Mouse (Mus musculus) hindbrain, embryonic 11.5 days (tissue): ENCODE measurements around the gene E4f1. TPM values are rescaled to one million over a fixed set of nuclear protein-coding genes. Genes with fewer than 3 reads are reported as not detected.
A peak's percentile ranks its signal among the peaks of the same experiment; 100 is the strongest.

Experiments used
- ATAC-seq: fragments of 200-750 bp; cut with Nextera tagmentation; 2 replicates; pipeline ENCODE4 v1.8.0; 2017; ENCODE audit warnings: mild to moderate bottlenecking, moderate TSS enrichment, moderate library complexity; ENCODE audit not compliant: low FRiP score
- DNase-seq: peaks from one replicate; pipeline ENCODE4 v3.0.0-alpha.2; 2015; ENCODE audit warnings: low spot score
- H3K27ac ChIP-seq: fragments of 300-500 bp; sonication (generic); 2 replicates; pipeline ENCODE4 v1.5.1; 2014; ENCODE audit warnings: mild to moderate bottlenecking, low read depth, low read length
- H3K27me3 ChIP-seq: fragments of 300-500 bp; sonication (generic); 2 replicates; pipeline ENCODE4 v1.6.1; 2014; ENCODE audit warnings: mild to moderate bottlenecking, low read length, moderate library complexity, mixed read lengths; ENCODE audit not compliant: control insufficient read depth, insufficient read depth
- H3K36me3 ChIP-seq: fragments of 300-500 bp; sonication (generic); 2 replicates; pipeline ENCODE4 v1.6.1; 2014; ENCODE audit warnings: mild to moderate bottlenecking, low read length, moderate library complexity, mixed read lengths; ENCODE audit not compliant: control insufficient read depth, insufficient read depth
- H3K4me1 ChIP-seq: fragments of 300-500 bp; sonication (generic); replicated peaks from 2 replicates; pipeline ENCODE4 v1.6.1; 2014; ENCODE audit warnings: low read length, mixed read lengths; ENCODE audit not compliant: control insufficient read depth, insufficient read depth
- H3K4me2 ChIP-seq: fragments of 300-500 bp; sonication (generic); replicated peaks from 2 replicates; pipeline ENCODE4 v1.6.1; 2014; ENCODE audit warnings: mild to moderate bottlenecking, low read depth, low read length
- H3K4me3 ChIP-seq: fragments of 300-500 bp; sonication (generic); 2 replicates; pipeline ENCODE4 v1.5.1; 2014; ENCODE audit warnings: low read depth, low read length
- H3K9ac ChIP-seq: fragments of 300-500 bp; sonication (generic); 2 replicates; pipeline ENCODE4 v1.6.1; 2014; ENCODE audit warnings: low read depth, low read length
- H3K9me3 ChIP-seq: fragments of 300-500 bp; sonication (generic); 2 replicates; pipeline ENCODE4 v1.6.1; 2016; ENCODE audit warnings: low read length; ENCODE audit not compliant: control insufficient read depth
- WGBS: fragments of 180-500 bp; shearing (Covaris S2); extraction: QIAGEN DNeasy Blood & Tissue Kit; methylation state at CpG from one replicate; pipeline ENCODE4 v1.1.7; 2014; 5-methylcytosine and 5-hydroxymethylcytosine counted together
- polyA plus RNA-seq: library from polyadenylated mRNA; unstranded; fragments of >200 nt; fragmentation: Nextera tagmentation; extraction: Ambion mirVana; gene quantifications from 2 replicates; pipeline ENCODE4 v1.2.1, GENCODE M21; 2014

The E4f1 gene
- 17.5 and 19.9 TPM in 2 replicates for polyA plus RNA-seq

DNA sequence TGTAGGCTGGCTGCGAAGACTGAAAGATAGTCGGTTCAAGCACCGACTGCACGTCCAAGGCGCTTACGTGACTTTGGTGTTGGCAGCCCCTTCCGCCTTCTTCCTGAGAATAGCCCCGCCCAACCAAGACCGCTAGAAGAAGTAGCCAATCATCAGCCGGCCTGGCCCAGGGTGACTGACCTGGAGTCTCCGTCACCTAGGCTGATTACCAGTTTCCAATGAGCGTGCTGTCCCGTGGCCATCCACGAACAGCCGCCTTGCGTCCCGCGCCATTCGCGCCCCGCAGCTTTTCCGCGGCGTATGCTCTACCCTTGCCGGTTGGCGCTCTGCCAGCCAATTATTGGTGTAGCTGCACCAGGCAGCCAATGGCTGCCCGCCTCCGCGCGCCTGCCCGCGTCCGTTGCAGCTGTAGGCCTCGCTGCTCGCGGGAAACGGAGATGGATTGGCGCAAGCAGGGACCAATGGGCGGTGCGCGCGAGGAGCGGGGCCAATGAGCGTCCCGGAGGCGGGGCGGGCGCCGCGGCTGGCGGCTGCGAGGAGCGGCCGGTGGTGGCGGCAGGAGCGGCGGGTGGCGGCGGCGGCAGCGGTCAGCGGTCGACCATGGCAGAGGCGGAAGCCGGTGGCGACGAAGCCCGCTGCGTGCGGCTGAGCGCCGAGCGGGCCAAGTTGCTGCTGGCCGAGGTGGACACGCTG lies at the start of gene E4f1, which contains the start of gene Pgp:
Gene E4f1, minus strand, starts transcription at position 404 of the 693 bp plus-strand sequence.
Gene Pgp, plus strand, starts transcription at position 483 of the 693 bp plus-strand sequence.
- Histone ChIP-seq H3K4me2 (peak within 1 kb of the TSS; percentile 99), H3K4me1 (peaks cover 10% of the 10 kb centered on the region), H3K9me3 (no peaks in the 10 kb centered on the region), H3K4me3 (peak within 1 kb of the TSS; percentile 93), H3K9ac (peak within 1 kb of the TSS; percentile 89), H3K27ac (peak within 1 kb of the TSS; percentile 80), H3K27me3 (no peaks in the 10 kb centered on the region), H3K36me3 (no peaks in the 10 kb centered on the region)
- ATAC-seq (peak; percentile 97), DNase-seq (peak; percentile 97)
- under 1% methylated on average over 59 of the region's 75 CpGs for WGBS

DNA sequence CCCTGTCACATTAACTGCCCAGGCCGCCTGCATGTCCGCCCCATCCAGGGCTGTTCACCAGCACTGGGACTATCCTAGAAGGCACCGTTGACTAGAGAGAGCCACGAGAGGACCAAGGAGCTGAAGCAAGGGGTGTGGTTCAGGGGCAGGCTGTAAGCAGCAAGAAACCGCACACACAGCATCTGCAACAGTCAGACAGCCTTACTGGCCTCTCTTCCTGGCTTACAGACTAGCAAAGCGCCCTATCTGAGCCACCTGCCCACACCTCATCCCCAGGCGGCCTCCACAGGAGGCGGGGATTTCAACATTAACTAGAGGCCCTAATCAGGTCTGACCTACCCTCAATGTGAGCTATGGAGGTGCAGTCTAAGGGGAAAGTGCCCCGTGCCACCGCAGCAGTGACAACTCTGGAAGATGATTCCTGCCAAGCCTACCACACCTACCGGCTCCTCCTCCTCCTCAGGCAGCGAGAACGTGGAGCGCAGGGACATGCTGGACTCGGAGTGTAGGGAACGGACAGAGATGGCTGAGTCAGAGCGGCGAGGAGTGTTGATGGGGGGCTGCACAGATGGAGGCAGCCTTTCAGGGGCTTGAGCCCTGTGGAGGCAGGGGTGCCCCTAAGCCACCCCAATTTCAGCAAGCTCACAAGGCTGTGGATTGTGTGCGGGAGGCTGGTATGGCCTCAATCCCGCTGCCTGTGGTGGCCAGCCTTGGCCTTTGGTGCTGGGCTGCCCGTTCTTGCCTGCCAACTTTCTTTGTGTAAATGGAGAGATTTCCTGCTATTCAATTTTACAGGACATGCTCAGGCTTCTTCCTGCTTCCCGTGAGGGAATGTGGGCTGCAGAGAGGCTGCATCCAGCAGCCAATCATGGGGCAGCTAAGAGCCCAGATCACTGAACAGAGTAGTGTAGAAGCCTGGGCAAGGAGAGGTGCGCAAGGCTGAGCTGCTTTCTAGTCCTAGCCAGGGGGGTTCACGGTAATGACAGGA lies 44.5 kb upstream of the E4f1 start:
- DNase-seq (no peak), ATAC-seq (no peak)
- no peak overlapping the region for H3K27ac ChIP-seq
- no peaks in the 10 kb centered on the region for H3K4me1 ChIP-seq
- H3K4me3 ChIP-seq, result no peak overlapping the region
- H3K9ac ChIP-seq, result no peak overlapping the region
- H3K4me2 ChIP-seq, result no peak overlapping the region
- no peaks in the 10 kb centered on the region for H3K9me3 ChIP-seq
- no peaks in the 10 kb centered on the region for H3K27me3 ChIP-seq
- WGBS, result 90% methylated on average over 24 of the region's 24 CpGs
- peaks cover 16% of the 10 kb centered on the region for H3K36me3 ChIP-seq

DNA sequence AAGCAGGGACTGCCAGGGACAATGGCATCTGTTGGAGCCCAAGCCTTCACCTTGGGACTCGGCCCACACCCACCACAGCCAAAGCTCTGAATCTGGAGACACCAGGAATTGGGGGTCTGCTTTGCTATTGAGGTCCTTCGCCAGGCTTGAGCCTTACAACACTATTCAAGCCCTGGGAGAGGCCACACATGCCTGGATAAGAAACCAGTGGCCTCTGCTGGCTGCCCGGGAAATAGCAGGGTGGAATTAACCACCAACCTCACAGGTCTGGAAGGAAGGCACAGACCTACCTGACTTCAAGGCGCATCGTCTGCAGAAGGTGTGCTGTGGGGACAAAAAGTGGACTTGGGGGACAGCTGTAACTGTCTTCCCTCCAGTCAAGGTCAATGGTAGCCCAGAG lies 43.5 kb upstream of the E4f1 start:
- peak; percentile 35; the same call in 1 of the 2 replicates for ATAC-seq
- H3K36me3 ChIP-seq, result peaks cover 16% of the 10 kb centered on the region
- 57% methylated on average over 5 of the region's 5 CpGs for WGBS

DNA sequence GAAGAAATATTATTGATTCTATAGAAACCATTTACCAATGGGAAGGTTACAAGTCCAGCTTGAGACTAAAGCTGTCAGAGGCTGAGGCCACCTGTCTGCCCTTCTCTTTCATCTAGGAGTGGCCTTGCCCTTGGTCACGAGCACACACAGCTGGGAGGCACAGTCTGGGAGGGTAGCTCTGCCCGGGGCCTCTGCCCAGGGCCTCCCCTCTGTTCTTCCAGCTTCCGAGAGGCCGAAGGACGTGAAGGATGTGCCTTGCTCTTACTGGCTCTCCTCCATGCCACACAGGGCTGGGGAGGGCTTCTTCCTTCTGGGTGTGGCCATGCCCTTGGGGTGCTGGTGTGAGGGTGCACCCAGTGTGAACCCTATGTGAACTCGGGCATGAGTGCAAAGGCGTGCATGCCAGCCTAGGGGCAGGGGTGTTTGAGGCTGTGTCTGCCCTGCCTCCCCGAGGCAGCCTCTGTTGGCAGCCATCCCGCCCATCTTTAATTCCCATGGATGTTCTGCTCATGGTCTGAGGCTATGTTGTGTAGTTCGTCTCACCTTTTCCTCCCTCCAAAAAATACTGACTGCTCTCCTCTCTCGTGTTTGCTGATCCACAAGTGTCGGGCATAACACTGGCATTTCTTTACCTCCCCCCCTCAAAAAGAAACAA lies 37.8 kb upstream of the E4f1 start:
- no peaks in the 10 kb centered on the region for H3K4me1 ChIP-seq
- 79% methylated on average over 12 of the region's 12 CpGs for WGBS
- ATAC-seq (no peak), DNase-seq (no peak)
- H3K4me3 ChIP-seq, result no peak overlapping the region
- no peaks in the 10 kb centered on the region for H3K27me3 ChIP-seq
- no peak overlapping the region for H3K4me2 ChIP-seq
- H3K9ac ChIP-seq, result no peak overlapping the region
- peaks cover 14% of the 10 kb centered on the region; the same call in 1 of the 2 replicates for H3K36me3 ChIP-seq
- no peak overlapping the region for H3K27ac ChIP-seq
- no peaks in the 10 kb centered on the region for H3K9me3 ChIP-seq

More for the DNA sequence above, 43.5 kb upstream of the E4f1 start:
- H3K27me3 ChIP-seq, result no peaks in the 10 kb centered on the region
- H3K4me2 ChIP-seq, result no peak overlapping the region
- peak; percentile 61 for DNase-seq
- H3K9ac ChIP-seq, result no peak overlapping the region
- H3K9me3 ChIP-seq, result no peaks in the 10 kb centered on the region
- H3K4me3 ChIP-seq, result no peak overlapping the region
- no peak overlapping the region for H3K27ac ChIP-seq
- H3K4me1 ChIP-seq, result no peaks in the 10 kb centered on the region

DNA sequence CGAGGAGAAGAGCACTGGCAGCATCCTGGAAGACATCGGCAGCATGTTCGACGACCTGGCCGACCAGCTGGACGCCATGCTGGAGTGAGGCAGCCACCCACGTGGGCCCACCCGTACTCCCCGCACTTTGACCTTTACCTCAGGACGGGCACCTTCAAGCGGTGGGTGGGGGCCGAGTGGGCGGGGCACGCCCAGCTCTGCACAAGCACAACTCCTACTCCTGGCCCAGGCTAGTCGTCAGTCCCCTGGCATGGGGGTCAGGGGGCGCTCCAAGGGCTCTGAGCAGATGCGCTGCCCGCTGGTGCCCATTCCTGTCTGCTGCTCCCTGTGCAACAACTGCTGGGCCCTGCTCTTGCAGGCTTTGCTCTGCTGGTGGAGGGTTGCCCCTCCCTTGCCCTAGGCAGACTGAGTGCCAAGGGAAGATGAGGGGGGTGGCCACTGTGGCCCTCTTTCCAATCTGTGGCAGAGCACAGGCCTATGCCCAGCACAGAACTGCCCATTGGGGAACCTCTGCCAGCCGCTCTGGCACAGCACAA lies 37.1 kb upstream of the E4f1 start:
- Histone ChIP-seq H3K9ac (no peak overlapping the region), H3K27ac (no peak overlapping the region), H3K36me3 (peaks cover 14% of the 10 kb centered on the region; the same call in 1 of the 2 replicates), H3K27me3 (no peaks in the 10 kb centered on the region), H3K4me1 (no peaks in the 10 kb centered on the region), H3K4me3 (no peak overlapping the region), H3K4me2 (no peak overlapping the region), H3K9me3 (no peaks in the 10 kb centered on the region)
- ATAC-seq (peak; percentile 17; the same call in 1 of the 2 replicates), DNase-seq (no peak)
- 53% methylated on average over 19 of the region's 19 CpGs for WGBS

DNA sequence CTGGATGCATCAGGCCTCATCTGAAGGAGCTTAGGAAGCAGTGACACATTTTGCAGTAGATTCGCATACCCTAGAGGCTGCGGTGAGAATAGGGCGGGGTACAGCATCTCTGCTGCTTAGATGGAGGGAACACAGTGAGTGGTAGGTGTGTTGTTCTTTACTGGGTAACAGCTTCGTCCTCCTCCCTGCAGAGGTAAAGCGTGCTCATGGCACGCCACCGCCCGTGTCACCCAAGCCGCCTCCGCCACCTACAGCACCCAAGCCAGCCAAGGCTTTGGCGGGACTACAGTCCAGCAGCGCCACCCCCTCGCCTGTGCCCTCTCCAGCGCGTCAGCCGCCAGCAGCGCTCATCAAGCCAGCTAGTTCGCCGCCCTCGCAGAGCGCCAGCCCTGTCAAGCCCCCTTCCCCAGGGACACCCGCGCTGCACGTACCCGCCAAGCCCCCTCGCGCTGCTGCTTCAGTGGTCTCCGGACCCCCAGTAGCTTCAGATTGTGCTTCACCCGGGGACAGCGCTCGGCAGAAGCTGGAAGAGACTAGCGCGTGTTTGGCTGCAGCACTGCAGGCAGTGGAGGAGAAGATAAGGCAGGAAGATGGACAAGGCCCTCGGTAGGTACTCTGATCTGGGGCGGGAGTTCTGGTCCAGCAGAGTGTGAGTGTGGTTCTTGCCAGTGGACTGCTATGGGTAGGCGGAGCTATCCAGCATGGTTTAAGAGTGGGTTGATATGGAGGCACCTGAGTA lies 36.4 kb upstream of the E4f1 start:
- peaks cover 13% of the 10 kb centered on the region; the same call in 1 of the 2 replicates for H3K36me3 ChIP-seq
- no peak overlapping the region for H3K4me3 ChIP-seq
- H3K4me1 ChIP-seq, result no peaks in the 10 kb centered on the region
- H3K9ac ChIP-seq, result no peak overlapping the region
- H3K9me3 ChIP-seq, result no peaks in the 10 kb centered on the region
- ATAC-seq (peak; percentile 34), DNase-seq (peak; percentile 36)
- 0 out of 2 replicates have a peak overlapping the region, but pooled peaks have one; percentile 11 for H3K4me2 ChIP-seq
- WGBS, result 25% methylated on average over 36 of the region's 36 CpGs
- no peak overlapping the region for H3K27ac ChIP-seq
- H3K27me3 ChIP-seq, result no peaks in the 10 kb centered on the region

DNA sequence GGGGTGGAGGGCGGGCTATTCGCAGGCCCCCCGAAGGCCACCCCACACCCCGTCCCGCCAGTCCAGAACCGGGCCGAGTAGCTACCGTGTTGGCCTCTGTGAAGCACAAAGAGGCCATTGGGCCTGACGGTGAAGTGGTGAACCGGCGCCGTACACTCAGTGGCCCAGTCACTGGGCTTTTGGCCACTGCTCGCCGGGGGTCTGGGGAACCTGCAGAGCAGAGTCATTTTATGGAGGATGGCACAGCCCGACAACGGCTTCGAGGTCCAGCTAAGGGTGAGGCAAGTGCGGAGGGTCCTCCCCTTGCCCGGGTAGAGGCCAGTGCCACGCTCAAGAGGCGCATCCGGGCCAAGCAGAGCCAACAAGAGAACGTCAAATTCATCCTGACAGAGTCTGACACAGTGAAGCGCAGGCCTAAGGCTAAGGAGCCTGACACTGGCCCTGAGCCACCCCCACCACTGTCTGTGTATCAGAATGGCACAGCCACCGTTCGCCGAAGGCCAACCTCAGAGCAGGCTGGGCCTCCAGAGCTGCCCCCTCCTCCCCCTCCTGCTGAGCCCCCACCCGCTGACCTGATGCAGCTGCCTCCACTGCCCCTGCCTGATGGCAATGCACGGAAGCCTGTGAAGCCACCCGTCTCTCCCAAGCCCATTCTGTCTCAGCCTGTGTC lies 35.3 kb upstream of the E4f1 start:
- Histone ChIP-seq H3K27ac (no peak overlapping the region), H3K4me3 (no peak overlapping the region), H3K4me1 (no peaks in the 10 kb centered on the region), H3K9me3 (no peaks in the 10 kb centered on the region), H3K36me3 (peaks cover 7% of the 10 kb centered on the region; the same call in 1 of the 2 replicates), H3K4me2 (no peak overlapping the region), H3K9ac (no peak overlapping the region), H3K27me3 (no peaks in the 10 kb centered on the region)
- no peak for ATAC-seq
- 92% methylated on average over 29 of the region's 30 CpGs for WGBS
- DNase-seq, result no peak
